Mouse (Mus musculus) cerebellum, adult 2 months (tissue): ENCODE data around the gene Dhx16.

Source experiments
- CTCF ChIP-seq: fragments of 200-500 bp; IDR thresholded peaks from 2 replicates; pipeline ENCODE4 v1.5.1; 2011; ENCODE audit warnings: low read depth, mild to moderate bottlenecking, control low read depth, low read length, moderate library complexity, borderline replicate concordance; ENCODE audit not compliant: insufficient read depth
- POLR2A ChIP-seq: fragments of 200-500 bp; IDR thresholded peaks from 2 replicates; pipeline ENCODE4 v1.6.1; 2011; ENCODE audit warnings: low read length, control low read depth, borderline replicate concordance; ENCODE audit not compliant: insufficient read depth

GRCm38 (mm10) chr17:35832400-35833238, 47.0 kb upstream of the Dhx16 start:
- TF ChIP-seq CTCF (no peak), POLR2A (no peak)
